Mouse (Mus musculus): ENCODE data around the gene Trappc3. TPM values are rescaled to one million over a fixed set of nuclear protein-coding genes. Genes with fewer than 3 reads are reported as not detected.

Trappc3 gene
- polyA plus RNA-seq, 1 experiment from 2014 or later, result 17.8 TPM

DNA sequence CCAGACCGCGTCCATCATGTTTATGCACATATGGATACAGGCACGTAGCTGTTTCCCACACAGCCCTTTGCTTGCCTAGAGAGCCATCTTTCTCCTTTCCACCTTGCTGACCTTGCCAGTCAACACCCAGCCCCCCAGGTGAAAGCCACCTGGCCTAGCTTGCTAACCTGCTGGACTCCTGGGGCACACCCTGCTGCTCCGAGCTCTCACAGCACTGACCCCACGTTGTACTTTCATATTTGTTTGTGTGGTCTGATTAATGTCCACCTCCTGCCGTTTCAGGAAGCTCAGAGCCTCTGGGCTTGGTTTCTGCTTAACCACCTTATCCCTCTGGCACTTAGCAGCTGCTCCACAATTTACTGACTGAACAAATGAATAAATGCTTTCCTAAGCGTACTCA is 32.2 kb upstream of the Trappc3 start:
- no peak overlapping the region for H3K9ac ChIP-seq (ENCODE audit: low read depth, low read length)
- DNase-seq (ENCODE audit: low spot score) (no peak), ATAC-seq (ENCODE audit: low FRiP score) (no peak)
- H3K9me3 ChIP-seq (ENCODE audit: control insufficient read depth, low read length), result no peaks in the 10 kb centered on the region
- H3K36me3 ChIP-seq (ENCODE audit: control insufficient read depth, insufficient read depth, low read length), result peaks cover 21% of the 10 kb centered on the region
- no peak overlapping the region for H3K27ac ChIP-seq (ENCODE audit: low read depth, low read length)
- 76% methylated on average over 7 of the region's 7 CpGs for WGBS
- H3K27me3 ChIP-seq (ENCODE audit: control insufficient read depth, insufficient read depth, low read length), result no peaks in the 10 kb centered on the region
- H3K4me1 ChIP-seq (replicated peaks; ENCODE audit: control insufficient read depth, insufficient read depth, low read length), result no peaks in the 10 kb centered on the region
- no peak overlapping the region for H3K4me2 ChIP-seq (replicated peaks; ENCODE audit: low read depth, low read length)
- H3K4me3 ChIP-seq (ENCODE audit: low read depth, low read length), result no peak overlapping the region

DNA sequence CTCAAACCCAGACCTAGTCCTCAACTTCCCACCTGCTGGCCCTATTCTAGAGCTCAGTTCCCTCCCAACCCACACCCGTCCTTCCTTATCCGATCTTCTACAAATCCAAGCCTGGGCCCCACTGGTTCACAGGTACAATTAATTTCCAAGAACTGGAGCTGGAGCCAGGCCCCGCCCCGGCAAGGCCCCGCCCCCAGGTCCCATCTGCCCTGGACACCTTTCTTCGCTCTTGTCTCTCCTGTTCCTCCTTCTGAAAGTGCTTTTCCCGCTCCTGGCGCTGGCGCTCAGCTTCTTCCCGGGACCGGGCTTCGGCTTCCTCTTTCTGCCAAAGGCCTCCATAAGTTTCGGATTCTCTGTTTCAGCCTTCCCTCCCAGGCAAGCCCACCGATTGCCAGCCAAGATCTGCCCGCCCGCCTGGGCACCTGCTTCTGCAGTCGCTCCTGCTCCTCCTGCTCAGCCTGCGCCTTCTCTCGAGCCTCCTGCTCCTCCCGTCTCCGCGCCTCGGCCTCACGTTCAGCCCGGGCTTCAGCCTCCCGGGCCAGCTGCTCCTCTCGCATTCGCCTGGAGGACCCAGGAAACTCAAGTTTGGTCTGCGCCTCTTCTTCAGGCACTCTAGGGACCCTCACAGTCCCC is 28.3 kb upstream of the Trappc3 start:
- WGBS, result 90% methylated on average over 29 of the region's 29 CpGs
- H3K36me3 ChIP-seq (ENCODE audit: control insufficient read depth, insufficient read depth, low read length), result peaks cover 36% of the 10 kb centered on the region
- DNase-seq (ENCODE audit: low spot score) (no peak), ATAC-seq (ENCODE audit: low FRiP score) (no peak)
- H3K4me3 ChIP-seq (ENCODE audit: low read depth, low read length), result no peak overlapping the region
- no peaks in the 10 kb centered on the region for H3K4me1 ChIP-seq (replicated peaks; ENCODE audit: control insufficient read depth, insufficient read depth, low read length)
- H3K9me3 ChIP-seq (ENCODE audit: control insufficient read depth, low read length), result no peaks in the 10 kb centered on the region
- no peak overlapping the region for H3K4me2 ChIP-seq (replicated peaks; ENCODE audit: low read depth, low read length)
- no peak overlapping the region for H3K27ac ChIP-seq (ENCODE audit: low read depth, low read length)
- no peaks in the 10 kb centered on the region for H3K27me3 ChIP-seq (ENCODE audit: control insufficient read depth, insufficient read depth, low read length)
- no peak overlapping the region for H3K9ac ChIP-seq (ENCODE audit: low read depth, low read length)

- 88% methylated on average over 18 of the region's 18 CpGs for WGBS
- H3K36me3 ChIP-seq (ENCODE audit: control insufficient read depth, insufficient read depth, low read length), result peaks cover 41% of the 10 kb centered on the region
- H3K9ac ChIP-seq (ENCODE audit: low read depth, low read length), result 0 out of 2 replicates have a peak overlapping the region, but pooled peaks have one; percentile 4
- ATAC-seq (ENCODE audit: low FRiP score) (no peak), DNase-seq (ENCODE audit: low spot score) (no peak)
- H3K4me3 ChIP-seq (ENCODE audit: low read depth, low read length), result no peak overlapping the region
- H3K9me3 ChIP-seq (ENCODE audit: control insufficient read depth, low read length), result no peaks in the 10 kb centered on the region
- H3K27ac ChIP-seq (ENCODE audit: low read depth, low read length), result no peak overlapping the region
- no peak overlapping the region for H3K4me2 ChIP-seq (replicated peaks; ENCODE audit: low read depth, low read length)
- H3K27me3 ChIP-seq (ENCODE audit: control insufficient read depth, insufficient read depth, low read length), result no peaks in the 10 kb centered on the region
- no peaks in the 10 kb centered on the region for H3K4me1 ChIP-seq (replicated peaks; ENCODE audit: control insufficient read depth, insufficient read depth, low read length)
These were observed 27.5 kb upstream of the Trappc3 start for GRCm38 (mm10) chr4:126234496-126235175.

DNA sequence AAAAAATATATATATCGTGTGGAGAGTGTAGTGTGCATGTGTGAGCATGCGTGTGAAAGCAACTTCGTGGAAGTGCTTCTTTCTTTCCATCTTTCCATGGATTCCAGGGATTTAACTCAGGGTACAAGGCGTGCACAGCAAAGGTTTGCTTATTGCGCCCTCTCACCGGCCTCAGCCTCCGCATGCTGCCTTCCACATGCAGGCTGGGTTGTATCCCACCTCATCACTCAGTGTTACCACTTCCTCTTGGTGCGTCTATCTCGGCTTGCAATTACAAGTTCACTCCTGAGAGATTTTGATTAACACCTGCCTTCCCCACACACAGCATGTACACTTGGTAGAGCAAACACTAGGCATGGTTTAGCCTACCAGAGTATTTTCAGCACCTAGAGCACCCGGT is 26.9 kb upstream of the Trappc3 start:
- DNase-seq (ENCODE audit: low spot score) (no peak), ATAC-seq (ENCODE audit: low FRiP score) (no peak)
- Histone ChIP-seq H3K4me2 (replicated peaks; ENCODE audit: low read depth, low read length) (no peak overlapping the region), H3K9ac (ENCODE audit: low read depth, low read length) (no peak overlapping the region), H3K27me3 (ENCODE audit: control insufficient read depth, insufficient read depth, low read length) (no peaks in the 10 kb centered on the region), H3K9me3 (ENCODE audit: control insufficient read depth, low read length) (no peaks in the 10 kb centered on the region), H3K4me3 (ENCODE audit: low read depth, low read length) (no peak overlapping the region), H3K4me1 (replicated peaks; ENCODE audit: control insufficient read depth, insufficient read depth, low read length) (no peaks in the 10 kb centered on the region), H3K27ac (ENCODE audit: low read depth, low read length) (no peak overlapping the region), H3K36me3 (ENCODE audit: control insufficient read depth, insufficient read depth, low read length) (peaks cover 44% of the 10 kb centered on the region)
- WGBS, result 94% methylated on average over 10 of the region's 10 CpGs

DNA sequence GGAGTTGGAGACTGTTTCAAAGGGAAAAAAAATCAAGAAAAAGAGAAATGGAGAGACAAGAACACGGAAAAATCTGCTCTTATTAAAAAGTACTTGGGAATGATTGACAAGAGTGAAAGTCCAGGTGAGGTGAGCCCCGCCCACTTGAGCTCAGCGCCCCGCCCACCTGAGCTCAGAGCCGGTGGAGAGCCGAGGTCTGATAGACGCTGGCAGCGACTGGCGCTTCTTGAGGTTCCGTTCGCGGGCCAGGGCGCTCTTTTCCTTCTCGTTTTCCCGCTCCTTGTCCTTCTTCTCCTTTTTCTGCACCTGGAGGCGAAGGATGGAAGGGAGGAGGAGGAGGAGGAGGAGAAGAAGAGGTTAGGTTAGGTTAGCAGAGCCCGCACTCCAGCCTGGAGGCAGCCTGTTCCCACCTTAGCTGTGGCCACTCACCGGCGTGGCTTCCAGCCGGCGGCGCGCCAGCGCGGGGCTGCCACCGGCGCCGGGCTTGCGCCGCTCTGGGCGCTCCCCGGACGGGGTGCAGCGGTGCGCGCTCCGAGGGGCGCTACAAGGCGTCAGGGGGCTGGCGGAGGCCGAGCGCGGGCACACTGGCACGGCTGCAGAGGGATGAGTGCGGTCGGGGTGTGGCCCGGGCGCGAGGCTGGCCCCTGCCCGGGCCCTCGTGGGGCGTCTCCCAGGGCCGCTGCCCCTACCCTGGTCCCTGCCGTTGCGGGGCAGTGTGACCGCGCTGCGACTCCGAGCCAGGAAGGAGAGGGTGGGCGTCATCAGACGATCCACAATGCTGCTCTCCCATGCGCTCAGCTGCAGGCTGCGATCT is 25.5 kb upstream of the Trappc3 start:
- no peaks in the 10 kb centered on the region for H3K4me1 ChIP-seq (replicated peaks; ENCODE audit: control insufficient read depth, insufficient read depth, low read length)
- H3K4me2 ChIP-seq (replicated peaks; ENCODE audit: low read depth, low read length), result no peak overlapping the region
- WGBS, result 52% methylated on average over 49 of the region's 63 CpGs
- ATAC-seq (ENCODE audit: low FRiP score), result no peak
- no peak overlapping the region for H3K4me3 ChIP-seq (ENCODE audit: low read depth, low read length)
- H3K9ac ChIP-seq (ENCODE audit: low read depth, low read length), result no peak overlapping the region
- H3K9me3 ChIP-seq (ENCODE audit: control insufficient read depth, low read length), result no peaks in the 10 kb centered on the region
- H3K36me3 ChIP-seq (ENCODE audit: control insufficient read depth, insufficient read depth, low read length), result peaks cover 47% of the 10 kb centered on the region
- no peak overlapping the region for H3K27ac ChIP-seq (ENCODE audit: low read depth, low read length)
- no peak for DNase-seq (ENCODE audit: low spot score)
- H3K27me3 ChIP-seq (ENCODE audit: control insufficient read depth, insufficient read depth, low read length), result no peaks in the 10 kb centered on the region

DNA sequence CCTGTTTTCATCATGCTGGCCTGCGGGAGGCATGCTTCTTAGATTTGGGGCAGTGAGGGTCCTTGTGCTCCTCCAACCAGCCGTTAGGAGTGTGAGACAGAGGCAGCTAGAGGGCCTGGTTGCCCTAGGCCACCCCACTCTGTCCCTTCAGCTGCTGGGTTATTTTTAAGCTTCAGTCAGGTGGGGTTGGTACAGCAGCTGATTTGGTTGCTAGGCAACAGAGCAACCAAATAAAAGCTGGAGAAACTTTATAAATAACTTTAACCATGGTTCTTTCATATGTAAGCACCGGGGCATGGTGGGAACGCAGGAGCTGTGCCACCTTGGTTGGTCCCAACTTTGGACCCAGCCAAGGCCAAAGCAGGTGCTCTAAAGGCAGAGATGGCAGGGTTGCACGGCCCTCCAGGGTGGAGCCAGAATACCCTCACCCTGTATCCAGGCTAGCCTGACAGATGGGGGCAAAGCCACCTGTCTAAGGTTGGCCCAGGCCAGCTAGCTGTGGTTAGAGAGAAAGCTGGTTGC is 24.3 kb upstream of the Trappc3 start:
- peaks cover 41% of the 10 kb centered on the region for H3K36me3 ChIP-seq (ENCODE audit: control insufficient read depth, insufficient read depth, low read length)
- no peak for ATAC-seq (ENCODE audit: low FRiP score)

DNA sequence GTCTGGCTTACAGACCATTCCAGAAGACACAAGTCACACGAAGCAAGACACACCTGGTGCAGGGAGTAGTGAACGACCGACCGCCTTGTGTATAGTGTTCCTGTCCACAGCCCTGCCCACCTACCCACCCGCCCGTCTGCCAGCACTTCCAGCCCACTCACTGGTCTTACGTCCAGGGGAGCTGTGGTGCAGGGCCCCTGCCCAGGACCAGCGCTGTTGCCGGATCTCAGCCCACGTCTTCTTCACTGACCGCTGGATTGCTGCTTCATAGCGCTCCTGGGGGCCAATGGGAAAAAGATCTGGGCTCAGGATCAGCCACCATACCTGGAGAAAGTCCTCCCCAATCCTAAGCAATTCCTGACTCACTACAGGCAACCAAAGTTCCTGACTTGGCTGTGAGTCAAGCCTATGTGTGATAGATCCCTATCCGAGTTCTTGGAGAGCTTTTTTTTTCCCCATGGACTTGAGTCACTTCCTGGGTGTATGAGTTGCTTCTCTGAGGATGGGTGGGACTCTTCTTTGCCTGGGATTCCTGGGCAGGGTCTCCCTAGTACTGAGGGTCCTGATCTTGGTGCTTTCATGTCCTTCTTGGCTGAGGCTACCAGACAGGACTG is 22.2 kb upstream of the Trappc3 start:
- no peaks in the 10 kb centered on the region for H3K4me1 ChIP-seq (replicated peaks; ENCODE audit: control insufficient read depth, insufficient read depth, low read length)
- 92% methylated on average over 13 of the region's 13 CpGs for WGBS
- no peak overlapping the region for H3K9ac ChIP-seq (ENCODE audit: low read depth, low read length)
- H3K36me3 ChIP-seq (ENCODE audit: control insufficient read depth, insufficient read depth, low read length), result peaks cover 28% of the 10 kb centered on the region
- H3K27ac ChIP-seq (ENCODE audit: low read depth, low read length), result no peak overlapping the region
- H3K9me3 ChIP-seq (ENCODE audit: control insufficient read depth, low read length), result no peaks in the 10 kb centered on the region
- H3K27me3 ChIP-seq (ENCODE audit: control insufficient read depth, insufficient read depth, low read length), result no peaks in the 10 kb centered on the region
- no peak overlapping the region for H3K4me2 ChIP-seq (replicated peaks; ENCODE audit: low read depth, low read length)
- no peak for ATAC-seq (ENCODE audit: low FRiP score)
- no peak for DNase-seq (ENCODE audit: low spot score)
- no peak overlapping the region for H3K4me3 ChIP-seq (ENCODE audit: low read depth, low read length)

More for the DNA sequence above, 24.3 kb upstream of the Trappc3 start:
- H3K4me1 ChIP-seq (replicated peaks; ENCODE audit: control insufficient read depth, insufficient read depth, low read length), result no peaks in the 10 kb centered on the region
- no peak overlapping the region for H3K9ac ChIP-seq (ENCODE audit: low read depth, low read length)
- WGBS, result 81% methylated on average over 5 of the region's 5 CpGs
- no peak for DNase-seq (ENCODE audit: low spot score)
- no peak overlapping the region for H3K4me2 ChIP-seq (replicated peaks; ENCODE audit: low read depth, low read length)
- H3K9me3 ChIP-seq (ENCODE audit: control insufficient read depth, low read length), result no peaks in the 10 kb centered on the region
- no peak overlapping the region for H3K27ac ChIP-seq (ENCODE audit: low read depth, low read length)
- H3K27me3 ChIP-seq (ENCODE audit: control insufficient read depth, insufficient read depth, low read length), result no peaks in the 10 kb centered on the region
- H3K4me3 ChIP-seq (ENCODE audit: low read depth, low read length), result no peak overlapping the region

- Histone ChIP-seq H3K9ac (ENCODE audit: low read depth, low read length) (no peak overlapping the region), H3K4me3 (ENCODE audit: low read depth, low read length) (no peak overlapping the region), H3K27ac (ENCODE audit: low read depth, low read length) (no peak overlapping the region), H3K36me3 (ENCODE audit: control insufficient read depth, insufficient read depth, low read length) (peaks cover 21% of the 10 kb centered on the region), H3K4me1 (replicated peaks; ENCODE audit: control insufficient read depth, insufficient read depth, low read length) (no peaks in the 10 kb centered on the region), H3K4me2 (replicated peaks; ENCODE audit: low read depth, low read length) (no peak overlapping the region), H3K9me3 (ENCODE audit: control insufficient read depth, low read length) (no peaks in the 10 kb centered on the region), H3K27me3 (ENCODE audit: control insufficient read depth, insufficient read depth, low read length) (no peaks in the 10 kb centered on the region)
- WGBS, result 50% methylated on average over 9 of the region's 9 CpGs
- no peak for DNase-seq (ENCODE audit: low spot score)
- ATAC-seq (ENCODE audit: low FRiP score), result no peak
These were observed 20.2 kb upstream of the Trappc3 start for GRCm38 (mm10) chr4:126241956-126242355.
